Mouse (Mus musculus): ENCODE measurements at regions not wholly inside any gene's neighbourhood (a gene's known extent, or its start where the extent isn't known, plus 50 kb on each side); places are given as distances from the start of the nearest gene placed in this dataset.

GRCm38 (mm10) chr4:95209322-95210119 is 157.5 kb upstream of the Jun start:
- Histone ChIP-seq H3K36me3 (ENCODE audit: poor library complexity, severe bottlenecking) (no peaks in the 10 kb centered on the region), H3K9ac (no peak overlapping the region), H3K27me3 (no peaks in the 10 kb centered on the region), H3K4me2 (no peak overlapping the region), H3K4me1 (no peaks in the 10 kb centered on the region), H3K27ac (no peak overlapping the region), H3K9me3 (replicated peaks) (peaks cover 4% of the 10 kb centered on the region; the same call in 1 of the 2 replicates), H3K4me3 (no peak overlapping the region)
- WGBS, result 58% methylated on average over 3 of the region's 3 CpGs
- ATAC-seq, result no peak

GRCm38 (mm10) chr4:95212561-95212960 is 160.5 kb upstream of the Jun start:
- no peaks in the 10 kb centered on the region for H3K27me3 ChIP-seq
- no peaks in the 10 kb centered on the region for H3K4me1 ChIP-seq
- no peaks in the 10 kb centered on the region for H3K9me3 ChIP-seq (replicated peaks)
- no peak overlapping the region for H3K4me3 ChIP-seq
- 53% methylated on average over 2 of the region's 2 CpGs for WGBS
- H3K9ac ChIP-seq, result no peak overlapping the region
- H3K4me2 ChIP-seq, result no peak overlapping the region
- H3K27ac ChIP-seq, result no peak overlapping the region
- H3K36me3 ChIP-seq (ENCODE audit: poor library complexity, severe bottlenecking), result no peaks in the 10 kb centered on the region
- peak; percentile 41; the same call in 1 of the 2 replicates for ATAC-seq

- H3K27ac ChIP-seq, result no peak overlapping the region
- H3K9me3 ChIP-seq (replicated peaks), result no peaks in the 10 kb centered on the region
- H3K36me3 ChIP-seq (ENCODE audit: poor library complexity, severe bottlenecking), result no peaks in the 10 kb centered on the region
- no peak overlapping the region for H3K4me2 ChIP-seq
- ATAC-seq, result no peak
- WGBS, result 88% methylated on average over 3 of the region's 3 CpGs
- no peaks in the 10 kb centered on the region for H3K27me3 ChIP-seq
- H3K9ac ChIP-seq, result no peak overlapping the region
- H3K4me3 ChIP-seq, result no peak overlapping the region
- H3K4me1 ChIP-seq, result no peaks in the 10 kb centered on the region
These were observed 161.0 kb upstream of the Jun start for GRCm38 (mm10) chr4:95213026-95213425.

GRCm38 (mm10) chr4:95214026-95214425 is 162.0 kb upstream of the Jun start:
- Histone ChIP-seq H3K4me3 (no peak overlapping the region), H3K27me3 (no peaks in the 10 kb centered on the region), H3K36me3 (ENCODE audit: poor library complexity, severe bottlenecking) (no peaks in the 10 kb centered on the region), H3K4me1 (no peaks in the 10 kb centered on the region), H3K9ac (no peak overlapping the region), H3K4me2 (no peak overlapping the region), H3K9me3 (replicated peaks) (no peaks in the 10 kb centered on the region), H3K27ac (no peak overlapping the region)
- 98% methylated on average over 2 of the region's 2 CpGs for WGBS
- ATAC-seq, result no peak

GRCm38 (mm10) chr4:95215187-95215586 is 163.2 kb upstream of the Jun start:
- no peak for ATAC-seq
- H3K9ac ChIP-seq, result no peak overlapping the region
- H3K27me3 ChIP-seq, result no peaks in the 10 kb centered on the region
- no peak overlapping the region for H3K4me3 ChIP-seq
- H3K36me3 ChIP-seq (ENCODE audit: poor library complexity, severe bottlenecking), result no peaks in the 10 kb centered on the region
- H3K9me3 ChIP-seq (replicated peaks), result no peaks in the 10 kb centered on the region
- H3K27ac ChIP-seq, result no peak overlapping the region
- H3K4me2 ChIP-seq, result no peak overlapping the region
- no peaks in the 10 kb centered on the region for H3K4me1 ChIP-seq
- 87% methylated on average over 7 of the region's 7 CpGs for WGBS

- ATAC-seq, result no peak
- Histone ChIP-seq H3K4me1 (no peaks in the 10 kb centered on the region), H3K9me3 (replicated peaks) (no peaks in the 10 kb centered on the region), H3K36me3 (ENCODE audit: poor library complexity, severe bottlenecking) (no peaks in the 10 kb centered on the region), H3K27ac (no peak overlapping the region), H3K9ac (no peak overlapping the region), H3K4me2 (no peak overlapping the region), H3K4me3 (no peak overlapping the region), H3K27me3 (no peaks in the 10 kb centered on the region)
- WGBS, result 53% methylated on average over 1 of the region's 1 CpGs
These were observed 178.4 kb upstream of the Jun start for GRCm38 (mm10) chr4:95230461-95230860.

GRCm38 (mm10) chr4:95233034-95233433 is 181.0 kb upstream of the Jun start:
- H3K4me1 ChIP-seq, result no peaks in the 10 kb centered on the region
- no peak overlapping the region for H3K9ac ChIP-seq
- H3K9me3 ChIP-seq (replicated peaks), result no peaks in the 10 kb centered on the region
- no peak overlapping the region for H3K4me2 ChIP-seq
- H3K4me3 ChIP-seq, result no peak overlapping the region
- no peak overlapping the region for H3K27ac ChIP-seq
- H3K27me3 ChIP-seq, result no peaks in the 10 kb centered on the region
- no peak for ATAC-seq
- H3K36me3 ChIP-seq (ENCODE audit: poor library complexity, severe bottlenecking), result no peaks in the 10 kb centered on the region

- no peak overlapping the region for H3K4me3 ChIP-seq
- no peak overlapping the region for H3K9ac ChIP-seq
- no peak overlapping the region for H3K4me2 ChIP-seq
- 96% methylated on average over 2 of the region's 2 CpGs for WGBS
- H3K9me3 ChIP-seq (replicated peaks), result no peaks in the 10 kb centered on the region
- no peak overlapping the region for H3K27ac ChIP-seq
- ATAC-seq, result no peak
- H3K4me1 ChIP-seq, result no peaks in the 10 kb centered on the region
- H3K36me3 ChIP-seq (ENCODE audit: poor library complexity, severe bottlenecking), result no peaks in the 10 kb centered on the region
- H3K27me3 ChIP-seq, result no peaks in the 10 kb centered on the region
These were observed 182.1 kb upstream of the Jun start for GRCm38 (mm10) chr4:95234030-95234555.

- H3K9me3 ChIP-seq (replicated peaks), result no peaks in the 10 kb centered on the region
- WGBS, result 86% methylated on average over 1 of the region's 1 CpGs
These were observed 196.0 kb upstream of the Jun start for GRCm38 (mm10) chr4:95247977-95248376.

GRCm38 (mm10) chr4:95249031-95249430 is 197.0 kb upstream of the Jun start:
- Histone ChIP-seq H3K9ac (no peak overlapping the region), H3K9me3 (replicated peaks) (no peaks in the 10 kb centered on the region), H3K27me3 (no peaks in the 10 kb centered on the region), H3K36me3 (ENCODE audit: poor library complexity, severe bottlenecking) (no peaks in the 10 kb centered on the region), H3K4me3 (no peak overlapping the region), H3K4me1 (no peaks in the 10 kb centered on the region), H3K4me2 (no peak overlapping the region), H3K27ac (no peak overlapping the region)
- WGBS, result 87% methylated on average over 4 of the region's 4 CpGs
- no peak for ATAC-seq

More at GRCm38 (mm10) chr4:95247977-95248376, 196.0 kb upstream of the Jun start:
- no peak overlapping the region for H3K4me2 ChIP-seq
- no peak for ATAC-seq
- H3K9ac ChIP-seq, result no peak overlapping the region
- H3K36me3 ChIP-seq (ENCODE audit: poor library complexity, severe bottlenecking), result no peaks in the 10 kb centered on the region
- H3K4me3 ChIP-seq, result no peak overlapping the region
- H3K27ac ChIP-seq, result no peak overlapping the region
- H3K4me1 ChIP-seq, result no peaks in the 10 kb centered on the region
- H3K27me3 ChIP-seq, result no peaks in the 10 kb centered on the region

GRCm38 (mm10) chr4:95250083-95250482 is 198.1 kb upstream of the Jun start:
- H3K36me3 ChIP-seq (ENCODE audit: poor library complexity, severe bottlenecking), result no peaks in the 10 kb centered on the region
- H3K9ac ChIP-seq, result no peak overlapping the region
- WGBS, result 6% methylated on average over 1 of the region's 1 CpGs
- H3K27ac ChIP-seq, result no peak overlapping the region
- ATAC-seq, result no peak
- H3K27me3 ChIP-seq, result no peaks in the 10 kb centered on the region
- H3K9me3 ChIP-seq (replicated peaks), result no peaks in the 10 kb centered on the region
- no peak overlapping the region for H3K4me2 ChIP-seq
- no peaks in the 10 kb centered on the region for H3K4me1 ChIP-seq
- H3K4me3 ChIP-seq, result no peak overlapping the region

- no peak overlapping the region for H3K4me3 ChIP-seq
- no peak for ATAC-seq
- H3K4me2 ChIP-seq, result no peak overlapping the region
- no peaks in the 10 kb centered on the region for H3K4me1 ChIP-seq
- H3K9me3 ChIP-seq (replicated peaks), result no peaks in the 10 kb centered on the region
- no peak overlapping the region for H3K27ac ChIP-seq
- no peaks in the 10 kb centered on the region for H3K27me3 ChIP-seq
- no peaks in the 10 kb centered on the region for H3K36me3 ChIP-seq (ENCODE audit: poor library complexity, severe bottlenecking)
- no peak overlapping the region for H3K9ac ChIP-seq
These were observed 217.7 kb upstream of the Jun start for GRCm38 (mm10) chr4:95269766-95270165.

- Histone ChIP-seq H3K27ac (no peak overlapping the region), H3K4me2 (no peak overlapping the region), H3K4me1 (no peaks in the 10 kb centered on the region), H3K4me3 (no peak overlapping the region), H3K9me3 (replicated peaks) (no peaks in the 10 kb centered on the region), H3K9ac (no peak overlapping the region), H3K27me3 (no peaks in the 10 kb centered on the region), H3K36me3 (ENCODE audit: poor library complexity, severe bottlenecking) (no peaks in the 10 kb centered on the region)
- ATAC-seq, result no peak
- 88% methylated on average over 1 of the region's 1 CpGs for WGBS
These were observed 218.4 kb upstream of the Jun start for GRCm38 (mm10) chr4:95270389-95270788.

Data from forebrain, embryonic 13.5 days (tissue).